Mouse (Mus musculus) ovary, adult 2 months (tissue): ENCODE results near the gene Lemd2. TPM values are rescaled to one million over a fixed set of nuclear protein-coding genes. Genes with fewer than 3 reads are reported as not detected.

ENCODE experiments used
- polyA plus RNA-seq: library from polyadenylated mRNA; depleted of rRNA; stranded (reverse); fragments of >200 nt; gene quantifications from 2 replicates; pipeline ENCODE4 v1.2.3, GENCODE M21; 2012; rRNA removed

The Lemd2 gene
- 171 and 217 TPM in 2 replicates for polyA plus RNA-seq

GRCm38 (mm10) chr17:27204075-27204909 lies at the start of gene Lemd2:
Gene Lemd2, minus strand, starts transcription at chr17:27204469.

GRCm38 (mm10) chr17:27167545-27167944 lies 36.7 kb downstream of the Lemd2 start, which contains the start of gene Ip6k3:
Gene Ip6k3, minus strand, starts transcription at chr17:27167795.

Other genes starting within 250 kb of the Lemd2 start
- gene Zbtb9, start 231.3 kb downstream of the Lemd2 start, polyA plus RNA-seq: 12.8 and 14.3 TPM in 2 replicates
- gene Bak1, start 175.5 kb downstream of the Lemd2 start, polyA plus RNA-seq: 55.8 and 75.4 TPM in 2 replicates
- gene Itpr3, start 147.2 kb downstream of the Lemd2 start, polyA plus RNA-seq: 11.4 and 13.1 TPM in 2 replicates
- 162 and 289 TPM in 2 replicates for gene Uqcc2, start 70.6 kb downstream of the Lemd2 start, polyA plus RNA-seq
- 0.55 and 0.68 TPM in 2 replicates for gene Ip6k3, start 36.7 kb downstream of the Lemd2 start, polyA plus RNA-seq